Mouse (Mus musculus): ENCODE results near the gene Adad2. TPM values are rescaled to one million over a fixed set of nuclear protein-coding genes. Genes with fewer than 3 reads are reported as not detected.

Gene Adad2
- total and polyA plus RNA-seq, 3 experiments, result not detected

GRCm38 (mm10) chr8:119616811-119617210, 4.3 kb downstream of the Adad2 start:
- TF ChIP-seq CTCF (IDR thresholded peaks at IDR 0.05 in 2 of 3, conservative IDR thresholded peaks at IDR 0.05 in 1 of 3; ENCODE audit: control insufficient read depth in 1 of 3, insufficient read depth in 1 of 3, low read depth in 2 of 3, low read length in 3 of 3, poor library complexity in 1 of 3, severe bottlenecking in 1 of 3), result no peak

GRCm38 (mm10) chr8:119617586-119617985, 5.0 kb downstream of the Adad2 start:
- Histone ChIP-seq H3K79me2 (ENCODE audit: control insufficient read depth, insufficient read depth, low read length, poor library complexity) (no peaks in the 10 kb centered on the region), H3K27me3 (ENCODE audit: control insufficient read depth in 1 of 2, insufficient read depth in 2 of 2, low read length in 2 of 2) (peaks cover 0 to 2% of the 10 kb centered on the region in 2 experiments; a peak in 2 of 4 replicates), H3K4me3 (ENCODE audit: control insufficient read depth in 1 of 2, insufficient read depth in 1 of 2, low read depth in 2 of 2, low read length in 2 of 2) (no peak overlapping the region), H3K36me3 (ENCODE audit: control insufficient read depth in 1 of 2, insufficient read depth in 2 of 2, low read length in 2 of 2) (no peaks in the 10 kb centered on the region), H3K9me3 (replicated peaks; ENCODE audit: insufficient read depth, low read length) (no peaks in the 10 kb centered on the region), H3K9ac (ENCODE audit: control insufficient read depth, low read depth, low read length, poor library complexity, severe bottlenecking) (no peak overlapping the region), H3K4me1 (ENCODE audit: control insufficient read depth in 1 of 2, insufficient read depth in 2 of 2, low read length in 2 of 2) (no peaks in the 10 kb centered on the region), H3K27ac (ENCODE audit: control insufficient read depth, low read depth, low read length) (no peak overlapping the region)
- no peak for DNase-seq (ENCODE audit: low read depth, low spot score)
- TF ChIP-seq ELF1 (IDR thresholded peaks at IDR 0.05; ENCODE audit: low read depth, low read length) (no peak), CHD2 (IDR thresholded peaks at IDR 0.05; ENCODE audit: low read length) (no peak), USF1 (IDR thresholded peaks at IDR 0.05; ENCODE audit: low read depth, low read length) (no peak), SIN3A (IDR thresholded peaks at IDR 0.05; ENCODE audit: low read length) (no peak), KAT2A (conservative IDR thresholded peaks at IDR 0.05; ENCODE audit: low read depth, low read length) (no peak), E2F4 (IDR thresholded peaks at IDR 0.05; ENCODE audit: borderline replicate concordance, low read depth, low read length) (no peak), MAZ (IDR thresholded peaks at IDR 0.05; ENCODE audit: low read depth, low read length) (no peak), TBP (IDR thresholded peaks at IDR 0.05; ENCODE audit: low read depth, low read length) (no peak), MYB (IDR thresholded peaks at IDR 0.05; ENCODE audit: low read depth, low read length) (no peak), POLR2A (IDR thresholded peaks at IDR 0.05; ENCODE audit: control insufficient read depth in 1 of 2, insufficient read depth in 1 of 2, low read depth in 1 of 2, low read length in 2 of 2, poor library complexity in 1 of 2) (no peak), USF2 (IDR thresholded peaks at IDR 0.05; ENCODE audit: borderline replicate concordance in 1 of 2, insufficient read depth in 1 of 2, low read depth in 1 of 2, low read length in 2 of 2) (no peak)

More at GRCm38 (mm10) chr8:119616811-119617210, 4.3 kb downstream of the Adad2 start:
- H3K4me1 ChIP-seq (ENCODE audit: control insufficient read depth in 1 of 2, insufficient read depth in 2 of 2, low read length in 2 of 2), result no peaks in the 10 kb centered on the region
- no peak overlapping the region for H3K27ac ChIP-seq (ENCODE audit: control insufficient read depth, low read depth, low read length)
- H3K9me3 ChIP-seq (replicated peaks; ENCODE audit: insufficient read depth, low read length), result no peaks in the 10 kb centered on the region
- H3K9ac ChIP-seq (ENCODE audit: control insufficient read depth, low read depth, low read length, poor library complexity, severe bottlenecking), result no peak overlapping the region
- no peak overlapping the region for H3K4me3 ChIP-seq (ENCODE audit: control insufficient read depth in 1 of 2, insufficient read depth in 1 of 2, low read depth in 2 of 2, low read length in 2 of 2)
- no peak for DNase-seq (ENCODE audit: low read depth, low spot score)
- no peaks in the 10 kb centered on the region; a peak in 2 of 4 replicates for H3K27me3 ChIP-seq (ENCODE audit: control insufficient read depth in 1 of 2, insufficient read depth in 2 of 2, low read length in 2 of 2)
- H3K79me2 ChIP-seq (ENCODE audit: control insufficient read depth, insufficient read depth, low read length, poor library complexity), result no peaks in the 10 kb centered on the region
- no peaks in the 10 kb centered on the region for H3K36me3 ChIP-seq (ENCODE audit: control insufficient read depth in 1 of 2, insufficient read depth in 2 of 2, low read length in 2 of 2)

DNA sequence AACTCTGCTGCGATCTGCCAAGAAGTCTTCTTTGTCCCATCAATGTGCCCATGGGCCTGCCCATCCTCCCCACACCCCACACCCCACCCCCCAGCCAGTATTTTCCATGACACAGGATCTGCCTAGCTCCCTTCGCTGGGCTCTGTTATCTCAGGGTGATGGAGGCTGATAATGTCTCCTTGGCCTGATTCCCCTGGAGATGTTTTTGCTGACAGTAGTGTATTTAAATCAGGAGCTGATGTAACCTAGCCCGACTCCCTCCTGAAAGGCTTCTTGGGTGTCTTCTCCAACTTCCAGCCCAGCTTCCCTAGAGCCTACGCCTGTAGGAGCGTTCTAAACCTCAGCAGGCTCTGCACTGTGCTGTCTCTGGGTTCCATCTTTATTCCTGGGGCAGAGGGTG, 6.3 kb downstream of the Adad2 start:
- H3K36me3 ChIP-seq (ENCODE audit: control insufficient read depth in 1 of 2, insufficient read depth in 2 of 2, low read length in 2 of 2), result no peaks in the 10 kb centered on the region
- no peaks in the 10 kb centered on the region for H3K4me1 ChIP-seq (ENCODE audit: control insufficient read depth in 1 of 2, insufficient read depth in 2 of 2, low read length in 2 of 2)
- no peak overlapping the region for H3K27ac ChIP-seq (ENCODE audit: control insufficient read depth, low read depth, low read length)
- peaks cover 0 to 2% of the 10 kb centered on the region in 2 experiments; a peak in 2 of 4 replicates for H3K27me3 ChIP-seq (ENCODE audit: control insufficient read depth in 1 of 2, insufficient read depth in 2 of 2, low read length in 2 of 2)
- TF ChIP-seq NELFE (IDR thresholded peaks at IDR 0.05; ENCODE audit: low read depth, low read length) (no peak), MXI1 (IDR thresholded peaks at IDR 0.05; ENCODE audit: low read depth, low read length) (no peak), MYC (IDR thresholded peaks at IDR 0.05; ENCODE audit: low read depth, low read length) (no peak), SMC3 (IDR thresholded peaks at IDR 0.05; ENCODE audit: low read depth, low read length) (no peak)
- H3K9ac ChIP-seq (ENCODE audit: control insufficient read depth, low read depth, low read length, poor library complexity, severe bottlenecking), result no peak overlapping the region
- no peak overlapping the region for H3K4me3 ChIP-seq (ENCODE audit: control insufficient read depth in 1 of 2, insufficient read depth in 1 of 2, low read depth in 2 of 2, low read length in 2 of 2)
- H3K9me3 ChIP-seq (replicated peaks; ENCODE audit: insufficient read depth, low read length), result no peaks in the 10 kb centered on the region
- DNase-seq (ENCODE audit: low read depth, low spot score), result no peak
- H3K79me2 ChIP-seq (ENCODE audit: control insufficient read depth, insufficient read depth, low read length, poor library complexity), result no peaks in the 10 kb centered on the region

Data from MEL (cell line).